Mouse (Mus musculus): ENCODE measurements around the gene Rfx4.

DNA sequence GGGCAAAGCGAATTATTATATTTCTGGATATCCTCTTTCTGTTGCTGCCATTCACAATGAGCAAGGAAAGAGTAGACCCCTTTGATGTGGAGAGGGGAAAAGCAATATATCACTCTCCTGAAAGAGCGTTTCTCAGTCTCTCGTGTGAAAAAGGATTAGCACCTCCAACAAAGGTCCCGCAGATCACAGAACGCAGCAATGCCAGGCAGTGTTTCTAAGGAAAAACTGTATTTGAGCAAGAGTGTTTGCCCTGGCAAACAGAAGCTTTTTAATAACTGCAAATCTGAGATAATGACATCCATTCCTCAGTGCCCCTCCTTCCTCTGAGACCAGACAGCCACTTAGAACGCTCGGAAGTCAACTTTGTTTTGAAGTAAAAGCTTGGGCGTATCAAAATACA is 49.3 kb upstream of the Rfx4 start:
- TF ChIP-seq GATA1 (IDR thresholded peaks at IDR 0.05; ENCODE audit: low read length): no peak
- no peak for TF ChIP-seq TAL1 (IDR thresholded peaks at IDR 0.05; ENCODE audit: low read length)
